In the genomic region with DNA sequence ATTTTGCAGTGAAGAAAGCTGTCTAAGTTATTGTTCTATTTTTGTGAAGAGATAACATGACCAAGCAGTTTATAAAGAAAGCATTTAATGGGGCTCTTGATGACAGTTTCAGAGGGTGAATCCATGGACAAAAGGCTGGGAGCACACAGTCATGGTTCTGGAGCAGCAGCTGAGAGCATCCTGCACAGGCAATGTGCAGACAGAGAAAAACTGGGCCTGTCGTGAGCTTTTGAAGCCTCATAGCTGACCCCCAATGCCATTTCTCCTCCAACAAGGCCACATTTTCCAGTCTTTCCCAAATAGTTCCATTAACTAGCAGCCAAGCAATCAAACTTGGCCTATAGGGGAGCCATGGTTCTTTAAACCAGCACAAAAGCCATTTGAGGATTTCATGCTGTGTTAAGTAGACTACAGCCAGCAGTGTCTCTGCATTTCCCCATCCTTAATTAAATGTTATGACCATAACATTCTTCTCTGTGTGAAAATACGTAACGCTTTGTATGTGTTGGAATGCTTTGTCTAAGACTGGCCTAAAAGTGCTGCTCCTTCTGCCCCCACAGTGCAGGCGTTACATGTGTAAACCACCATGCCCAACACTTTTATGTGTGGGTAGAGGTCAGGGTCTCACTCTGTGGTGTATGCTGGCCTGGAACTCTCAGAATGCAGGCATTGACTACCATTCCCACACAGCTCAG, we compare ENCODE assay signal across 16 mouse cellular contexts. TPM values are rescaled to one million over a fixed set of nuclear protein-coding genes. Genes with fewer than 3 reads are reported as not detected.
DNase-seq lines count a peak whose midpoint lies in the region; ATAC-seq lines count a peak whose summit lies in the region.
"Had no signal": no experiment of that assay in that cellular context is flagged by ENCODE, and none has a peak within 500 bp of the region (broad histone marks: within the 10 kb centered on the region; RNA-seq: fewer than 3 reads in every experiment).

No protein-coding gene starts in this region.

- no peaks in the 10 kb centered on the region for H3K9me3 ChIP-seq in midbrain, embryonic 12.5 days
- no peaks in the 10 kb centered on the region for H3K9me3 ChIP-seq in midbrain, embryonic 11.5 days (ENCODE audit: control insufficient read depth, low read length)
- H3K9me3 ChIP-seq in hindbrain, embryonic 16.5 days (ENCODE audit: control insufficient read depth, low read length): no peaks in the 10 kb centered on the region
- H3K9me3 ChIP-seq in neural tube, embryonic 14.5 days (ENCODE audit: control insufficient read depth, low read length): no peaks in the 10 kb centered on the region
- H3K9me3 ChIP-seq: heart, embryonic 12.5 days; intestine, embryonic 15.5 days had no signal

- no peak overlapping the region for H3K4me3 ChIP-seq in midbrain, embryonic 12.5 days
- no peak overlapping the region for H3K4me3 ChIP-seq in midbrain, embryonic 11.5 days (ENCODE audit: low read depth, low read length)
- H3K4me3 ChIP-seq in hindbrain, embryonic 16.5 days (ENCODE audit: low read length): no peak overlapping the region
- no peak overlapping the region for H3K4me3 ChIP-seq in neural tube, embryonic 14.5 days (ENCODE audit: low read depth, low read length)
- H3K4me3 ChIP-seq: erythroblast, embryonic 14.5 days; gastrocnemius, adult 2 months; heart, embryonic 12.5 days; intestine, embryonic 15.5 days had no signal

- no peaks in the 10 kb centered on the region for H3K27me3 ChIP-seq in midbrain, embryonic 12.5 days
- H3K27me3 ChIP-seq in midbrain, embryonic 11.5 days (ENCODE audit: control insufficient read depth, insufficient read depth, low read length): no peaks in the 10 kb centered on the region
- no peaks in the 10 kb centered on the region for H3K27me3 ChIP-seq in hindbrain, embryonic 16.5 days (replicated peaks; ENCODE audit: control insufficient read depth, insufficient read depth, low read length)
- no peaks in the 10 kb centered on the region for H3K27me3 ChIP-seq in neural tube, embryonic 14.5 days (ENCODE audit: control insufficient read depth, insufficient read depth, low read length)
- H3K27me3 ChIP-seq: heart, embryonic 12.5 days; intestine, embryonic 15.5 days had no signal

- 30% methylated on average over 4 of the region's 4 CpGs for WGBS in midbrain, embryonic 12.5 days
- WGBS in midbrain, embryonic 11.5 days: 44% methylated on average over 4 of the region's 4 CpGs
- WGBS in hindbrain, embryonic 16.5 days: 25% methylated on average over 4 of the region's 4 CpGs
- 32% methylated on average over 4 of the region's 4 CpGs for WGBS in neural tube, embryonic 14.5 days

- peaks cover 18% of the 10 kb centered on the region for H3K4me1 ChIP-seq in midbrain, embryonic 12.5 days
- peaks cover 11% of the 10 kb centered on the region; the same call in 1 of the 2 replicates for H3K4me1 ChIP-seq in midbrain, embryonic 11.5 days (ENCODE audit: control insufficient read depth, insufficient read depth, low read length)
- H3K4me1 ChIP-seq in hindbrain, embryonic 16.5 days (ENCODE audit: control insufficient read depth, insufficient read depth, low read depth, low read length): peaks cover 12% of the 10 kb centered on the region
- H3K4me1 ChIP-seq in neural tube, embryonic 14.5 days (ENCODE audit: control insufficient read depth, insufficient read depth, low read length): peaks cover 15% of the 10 kb centered on the region; the same call in 1 of the 2 replicates

- peaks cover 26% of the 10 kb centered on the region for H3K36me3 ChIP-seq in midbrain, embryonic 12.5 days
- peaks cover 18% of the 10 kb centered on the region for H3K36me3 ChIP-seq in midbrain, embryonic 11.5 days (ENCODE audit: control insufficient read depth, insufficient read depth, low read length)
- peaks cover 7% of the 10 kb centered on the region; the same call in 1 of the 2 replicates for H3K36me3 ChIP-seq in hindbrain, embryonic 16.5 days (ENCODE audit: control insufficient read depth, insufficient read depth, low read length)
- H3K36me3 ChIP-seq in neural tube, embryonic 14.5 days (ENCODE audit: control insufficient read depth, insufficient read depth, low read length): peaks cover 13% of the 10 kb centered on the region; the same call in 1 of the 2 replicates

- ATAC-seq in midbrain, embryonic 12.5 days (ENCODE audit: low FRiP score, low read depth): peak; percentile 49; the same call in 1 of the 2 replicates
- ATAC-seq in midbrain, embryonic 11.5 days (ENCODE audit: low FRiP score): no peak
- ATAC-seq in hindbrain, embryonic 16.5 days: peak; percentile 53; the same call in 1 of the 2 replicates
- peak; percentile 73; the same call in 1 of the 2 replicates for ATAC-seq in neural tube, embryonic 14.5 days (ENCODE audit: low read depth)
- ATAC-seq: intestine, embryonic 15.5 days had no signal

- no peak overlapping the region for H3K4me2 ChIP-seq in midbrain, embryonic 12.5 days (replicated peaks)
- no peak overlapping the region for H3K4me2 ChIP-seq in midbrain, embryonic 11.5 days
- no peak overlapping the region for H3K4me2 ChIP-seq in hindbrain, embryonic 16.5 days (ENCODE audit: low read length)
- no peak overlapping the region for H3K4me2 ChIP-seq in neural tube, embryonic 14.5 days (ENCODE audit: low read depth, low read length)
- H3K4me2 ChIP-seq: heart, embryonic 12.5 days; intestine, embryonic 15.5 days had no signal

- 0 out of 2 replicates have a peak overlapping the region, but pooled peaks have one; percentile 26 for H3K27ac ChIP-seq in midbrain, embryonic 12.5 days (replicated peaks)
- no peak overlapping the region for H3K27ac ChIP-seq in midbrain, embryonic 11.5 days (ENCODE audit: low read depth, low read length)
- H3K27ac ChIP-seq in hindbrain, embryonic 16.5 days (ENCODE audit: low read depth, low read length): 0 out of 2 replicates have a peak overlapping the region, but pooled peaks have one; percentile 29
- H3K27ac ChIP-seq in neural tube, embryonic 14.5 days (ENCODE audit: low read depth, low read length): no peak overlapping the region
- H3K27ac ChIP-seq: gastrocnemius, adult 2 months; intestine, embryonic 15.5 days had no signal

- DNase-seq in embryo, embryonic 10 days (ENCODE audit: low spot score): peak; percentile 17
- no peak for DNase-seq in embryo, embryonic 9.5 days (ENCODE audit: extremely low spot score)
- DNase-seq in midbrain, embryonic 11.5 days (ENCODE audit: low spot score, missing footprints): no peak
- no peak for DNase-seq in layer of hippocampus, postnatal 36 days
- DNase-seq in retina, postnatal 1 day: no peak
- DNase-seq: adrenal gland, adult 2 months; cerebellum, postnatal 25 days; kidney, postnatal 25 days; thymus, adult 2 months had no signal

- H3K9ac ChIP-seq in midbrain, embryonic 12.5 days (replicated peaks): no peak overlapping the region
- no peak overlapping the region for H3K9ac ChIP-seq in midbrain, embryonic 11.5 days (ENCODE audit: low read length)
- no peak overlapping the region for H3K9ac ChIP-seq in hindbrain, embryonic 16.5 days (ENCODE audit: low read depth, low read length)
- H3K9ac ChIP-seq in neural tube, embryonic 14.5 days (replicated peaks; ENCODE audit: low read depth, low read length): no peak overlapping the region
- H3K9ac ChIP-seq: heart, embryonic 12.5 days; intestine, embryonic 15.5 days had no signal

RNA-seq across cellular contexts. Expression of gene Chsy1, which starts 18.8 kb away (rescaled TPM):
- polyA plus RNA-seq in midbrain, embryonic 12.5 days (2016; fragmentation: Nextera tagmentation; extraction: Ambion mirVana): 13.2 and 13.3 TPM in 2 replicates
- 18.4 and 20.4 TPM in 2 replicates for polyA plus RNA-seq in midbrain, embryonic 11.5 days (2014; fragmentation: Nextera tagmentation; extraction: Ambion mirVana)
- 8.7 and 10.0 TPM in 2 replicates for polyA plus RNA-seq in hindbrain, embryonic 16.5 days (2015; fragmentation: Nextera tagmentation; extraction: Ambion mirVana)
- polyA plus RNA-seq in neural tube, embryonic 14.5 days (2014; fragmentation: Nextera tagmentation; extraction: Ambion mirVana): 16.1 and 16.4 TPM in 2 replicates
- total RNA-seq in layer of hippocampus, postnatal 36 days (2021): 10 to 100 TPM; 16.7 to 17.9 TPM

RNA-seq across cellular contexts. Expression of gene Selenos, which starts 48.6 kb away (rescaled TPM):
- 75.6 and 76.8 TPM in 2 replicates for polyA plus RNA-seq in midbrain, embryonic 12.5 days (2016; fragmentation: Nextera tagmentation; extraction: Ambion mirVana)
- polyA plus RNA-seq in midbrain, embryonic 11.5 days (2014; fragmentation: Nextera tagmentation; extraction: Ambion mirVana): 85.7 and 85.9 TPM in 2 replicates
- polyA plus RNA-seq in hindbrain, embryonic 16.5 days (2015; fragmentation: Nextera tagmentation; extraction: Ambion mirVana): 94.9 and 99.1 TPM in 2 replicates
- polyA plus RNA-seq in neural tube, embryonic 14.5 days (2014; fragmentation: Nextera tagmentation; extraction: Ambion mirVana): 79.0 and 89.7 TPM in 2 replicates
- total RNA-seq in layer of hippocampus, postnatal 36 days (2021): 10 to 100 TPM; 53.5 to 55.9 TPM

Comparison
In these comparisons a context has a peak if more than half of its experiments do, and no peak if none do; other contexts are left out.
1. H3K27ac ChIP-seq: peak in midbrain, embryonic 12.5 days (single experiment) and hindbrain, embryonic 16.5 days (single experiment); none in midbrain, embryonic 11.5 days (single experiment) and neural tube, embryonic 14.5 days (single experiment).